Mouse (Mus musculus): Measurements from ENCODE around the gene Slc12a9.

DNA sequence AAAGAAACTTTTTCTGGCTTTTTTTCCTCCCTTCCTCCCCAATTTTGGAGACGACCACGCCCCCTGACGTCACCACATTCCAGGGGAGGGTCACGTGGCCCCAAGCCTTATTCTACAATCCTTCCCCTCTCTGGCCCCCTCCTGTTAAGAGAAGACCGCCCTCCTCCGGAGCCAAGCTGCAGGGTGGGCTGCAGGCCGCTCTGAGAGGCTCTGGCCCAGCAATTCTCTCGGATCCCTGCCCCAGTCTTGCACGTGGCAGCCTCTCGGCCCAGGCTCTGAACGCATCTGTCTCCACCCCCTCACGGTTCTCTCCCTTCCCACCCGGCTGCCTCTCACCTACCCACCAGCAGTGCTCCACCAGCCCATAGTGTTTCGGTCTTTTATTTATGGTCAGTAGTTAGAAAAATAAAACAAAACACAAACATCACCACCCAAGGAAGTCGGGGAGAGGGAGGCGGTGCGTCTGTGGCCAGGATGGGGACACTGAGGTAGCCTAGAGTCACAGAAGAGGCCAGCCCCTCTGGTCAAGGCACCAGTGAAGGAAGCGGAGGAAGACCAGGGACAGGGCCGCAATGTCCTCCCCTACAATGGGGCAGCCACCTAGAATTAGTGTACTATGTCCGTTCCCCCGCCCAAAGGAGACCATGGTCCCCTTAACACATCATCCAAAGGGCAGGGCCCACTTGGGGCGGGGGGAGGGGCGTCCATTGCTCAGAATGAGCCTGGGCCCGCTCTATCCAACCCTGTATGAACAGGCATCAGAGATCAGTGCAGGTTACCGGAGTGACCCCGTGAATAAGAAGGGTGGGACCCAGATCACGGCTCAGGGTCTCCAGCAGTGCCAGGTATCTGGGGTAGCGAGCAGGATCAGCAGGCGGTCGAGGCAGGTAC, 19.0 kb downstream of the Slc12a9 start, which contains the start of gene Trip6:
- no peak for TF ChIP-seq POLR2A (IDR thresholded peaks at IDR 0.05; ENCODE audit: borderline replicate concordance, extremely low read depth, insufficient read depth, insufficient read length, poor library complexity, severe bottlenecking)
- TF ChIP-seq CTCF (IDR thresholded peaks at IDR 0.05; ENCODE audit: borderline replicate concordance, extremely low read depth, insufficient read depth, insufficient read length), result no peak
